Mouse (Mus musculus) testis, adult 2 months (tissue): ENCODE results near the gene Rexo5.

Experiments
- CTCF ChIP-seq: fragments of 200-500 bp; IDR thresholded peaks from 2 replicates; pipeline ENCODE4 v1.5.1; 2012; ENCODE audit warnings: low read depth, mild to moderate bottlenecking, inconsistent platforms, low read length, moderate library complexity; ENCODE audit not compliant: control insufficient read depth, insufficient read depth, insufficient replicate concordance
- POLR2A ChIP-seq: fragments of 200-500 bp; IDR thresholded peaks from 2 replicates; pipeline ENCODE4 v1.6.1; 2012; ENCODE audit warnings: low read depth, mild to moderate bottlenecking, inconsistent platforms, low read length, moderate library complexity; ENCODE audit not compliant: control insufficient read depth

DNA sequence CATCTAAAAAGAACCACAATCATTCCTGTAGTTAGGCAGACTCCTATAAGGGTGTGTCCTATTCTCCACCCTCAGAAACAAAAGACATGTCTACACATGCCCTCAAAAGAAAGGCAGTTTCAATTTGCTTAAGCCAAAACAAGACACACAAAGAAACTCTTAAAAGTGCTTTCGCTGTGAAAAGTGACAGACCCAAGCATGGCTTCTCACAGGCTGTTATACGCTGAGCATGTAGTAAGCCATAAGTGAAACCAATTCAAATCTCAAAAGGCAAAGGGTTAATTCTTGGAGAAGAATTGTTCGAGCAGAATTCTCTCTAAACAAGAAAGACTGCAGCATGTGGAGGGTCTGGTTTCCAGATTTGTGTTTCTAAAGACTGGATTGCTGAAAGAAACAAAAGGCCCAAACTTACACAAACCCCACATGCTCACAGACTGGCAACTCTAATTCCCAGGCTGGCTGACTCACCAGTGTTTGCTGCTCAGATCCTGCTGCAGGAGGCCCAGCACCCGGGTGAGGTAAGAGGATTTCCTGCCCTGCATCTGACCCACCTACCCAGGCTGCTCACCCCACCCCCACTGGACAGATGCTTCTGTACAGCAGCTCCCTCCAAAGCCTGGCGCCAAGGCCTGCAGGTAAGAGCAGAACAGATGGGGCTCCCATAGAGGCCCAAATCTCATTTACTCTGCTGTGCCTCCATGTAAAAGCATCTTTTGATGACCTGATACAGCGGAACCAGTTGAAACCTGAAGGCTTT lies 67.7 kb downstream of the Rexo5 start:
- TF ChIP-seq POLR2A (no peak), CTCF (no peak)
